Mouse (Mus musculus): ENCODE measurements around the gene Kif26b.

The Kif26b gene

DNA sequence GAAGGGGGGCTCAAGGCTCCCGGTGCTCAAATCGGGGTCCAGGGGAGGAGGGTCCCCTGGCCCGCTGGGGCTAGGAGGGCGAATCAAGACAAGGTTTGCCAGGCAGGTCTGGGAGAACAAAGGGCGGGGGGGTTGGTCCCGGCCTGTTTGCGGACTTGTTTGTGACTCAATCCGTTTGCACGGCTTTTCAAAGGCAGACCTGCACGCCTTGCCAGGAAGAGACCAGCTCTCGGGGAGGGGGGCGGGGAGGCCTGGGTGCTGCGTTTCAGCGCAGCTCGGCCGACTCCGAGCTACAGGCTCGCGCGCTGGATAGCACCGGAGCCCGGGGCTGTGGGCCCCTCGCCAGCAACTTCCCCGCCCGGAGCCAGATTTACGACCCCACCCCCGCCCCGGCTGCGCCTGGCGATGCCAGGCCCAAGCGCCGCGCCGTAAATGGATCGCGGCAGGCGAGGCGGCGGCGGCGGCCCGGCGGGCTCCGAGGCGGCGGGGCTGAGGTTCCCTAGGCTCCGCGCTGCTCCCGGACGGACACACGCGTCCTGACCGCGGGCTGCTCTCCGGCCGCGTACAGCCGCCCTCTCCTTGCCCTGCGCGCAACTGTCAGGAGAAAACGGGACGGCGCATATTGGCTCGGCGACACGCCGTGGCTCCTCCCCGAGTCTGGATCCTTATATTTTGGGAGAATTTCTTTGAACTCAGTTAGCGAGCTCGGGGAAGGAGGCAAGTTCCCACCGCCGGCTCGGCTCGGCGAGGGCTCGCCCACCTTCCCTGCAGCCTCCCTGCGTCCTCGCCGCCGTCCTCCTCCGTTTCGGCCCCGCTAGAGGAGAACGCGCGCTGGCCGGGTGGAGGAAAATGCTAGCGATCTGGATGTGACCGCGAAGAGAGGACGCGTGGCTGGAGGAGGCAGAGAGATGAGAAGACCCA, at the start of gene Kif26b:
Kif26b (plus strand) TSS at position 695 of the 921 bp plus-strand sequence.
- under 1% methylated on average over 92 of the region's 92 CpGs for WGBS

DNA sequence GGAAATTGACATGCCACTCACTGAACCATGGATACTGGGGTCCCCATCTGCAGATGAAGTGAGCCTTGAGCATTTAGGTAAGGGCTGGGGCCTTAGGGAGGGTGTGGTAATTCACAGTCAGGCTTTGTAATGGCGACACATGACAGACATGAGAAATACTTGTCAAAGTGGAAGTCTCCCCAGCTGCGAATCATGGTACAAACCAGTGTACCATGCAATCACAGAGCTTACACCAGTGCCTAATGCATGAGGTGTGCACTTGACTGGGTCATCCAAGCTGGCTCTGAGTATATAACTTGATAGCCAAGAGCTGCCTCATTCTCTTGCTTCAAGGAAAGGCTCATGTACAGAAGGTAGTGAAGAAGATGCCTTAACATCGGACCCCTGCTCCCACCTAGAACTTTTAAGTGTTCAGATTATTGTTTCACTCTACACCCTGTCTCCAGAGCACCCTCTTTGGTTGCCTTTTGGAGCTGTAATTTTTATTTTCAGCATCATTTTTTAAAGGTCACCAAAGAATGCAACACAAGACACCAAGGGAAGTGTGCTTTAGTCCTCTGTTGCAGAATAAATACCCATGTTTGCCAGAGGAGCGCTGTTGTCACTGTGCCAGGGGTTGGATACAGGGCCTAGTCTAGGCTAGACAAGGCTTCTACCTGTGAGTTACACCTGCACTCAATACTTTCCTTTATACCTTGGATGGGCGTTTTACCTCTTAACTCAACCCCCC, 43.6 kb upstream of the Kif26b start:
- WGBS: 92% methylated on average over 5 of the region's 5 CpGs

GRCm38 (mm10) chr1:178485868-178486220, 43.1 kb upstream of the Kif26b start:
- WGBS: 64% methylated on average over 5 of the region's 5 CpGs

- WGBS: 41% methylated on average over 5 of the region's 5 CpGs
Measured at GRCm38 (mm10) chr1:178486828-178487227, 42.1 kb upstream of the Kif26b start.

DNA sequence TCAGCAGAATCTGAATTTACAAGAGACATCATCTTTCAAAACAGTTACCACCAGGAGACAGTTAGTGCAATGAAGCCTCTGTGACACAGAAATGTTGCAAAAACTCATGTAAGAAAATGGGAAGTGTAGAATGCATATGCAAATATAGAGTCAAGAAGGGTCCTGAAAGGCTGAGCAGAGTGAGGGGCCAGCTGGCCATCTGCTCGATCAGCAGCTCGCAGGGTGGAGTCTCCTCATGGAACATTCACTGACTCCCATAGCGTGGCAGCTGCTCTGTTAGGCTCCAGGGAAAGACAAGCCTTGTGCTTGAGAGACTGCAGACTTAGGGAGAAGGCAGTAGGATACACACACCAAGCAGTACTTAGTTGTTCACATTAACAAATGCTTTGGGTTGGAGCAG, 39.8 kb upstream of the Kif26b start:
- 44% methylated on average over 3 of the region's 3 CpGs for WGBS

DNA sequence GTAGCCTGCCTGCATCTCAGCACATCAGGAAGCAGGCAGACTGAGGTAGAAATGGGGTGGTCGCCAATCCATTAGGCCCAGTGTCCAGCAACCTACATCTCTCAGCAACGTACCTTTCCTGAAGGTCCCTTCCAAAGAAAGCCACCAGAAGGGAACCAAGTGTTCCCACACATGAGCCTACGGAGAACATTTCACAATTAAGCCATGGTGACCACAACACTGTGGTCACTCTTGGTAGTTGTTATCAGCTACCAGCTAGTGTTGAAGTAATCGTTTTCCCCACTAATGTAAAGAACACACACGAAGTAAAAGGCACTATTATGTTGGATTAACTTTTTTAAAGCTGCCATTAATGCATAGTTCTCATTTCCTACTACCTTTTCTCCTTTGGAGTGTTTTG, 37.2 kb upstream of the Kif26b start:
- 88% methylated on average over 5 of the region's 5 CpGs for WGBS

- WGBS: 67% methylated on average over 2 of the region's 2 CpGs
Measured at GRCm38 (mm10) chr1:178492493-178492892, 36.4 kb upstream of the Kif26b start.

DNA sequence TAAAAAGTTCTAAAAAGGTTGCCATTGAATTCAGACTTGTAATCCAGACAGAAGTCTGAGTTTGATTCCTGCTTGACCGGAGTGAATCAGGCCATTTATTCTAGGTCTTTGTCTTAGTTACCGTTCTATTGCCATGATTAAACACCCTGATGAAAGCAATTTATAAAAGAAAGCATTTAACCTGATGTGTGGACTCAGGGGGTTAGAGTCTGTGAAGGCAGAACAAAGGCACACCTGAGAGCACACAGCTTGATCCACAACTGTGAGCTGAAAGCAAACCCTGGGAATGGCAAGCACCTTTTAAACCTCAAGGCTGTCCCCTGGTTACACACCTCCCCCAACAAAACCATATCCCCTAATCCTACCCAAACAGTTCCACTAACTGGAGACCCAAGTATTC, 32.7 kb upstream of the Kif26b start:
- 75% methylated on average over 2 of the region's 2 CpGs for WGBS

DNA sequence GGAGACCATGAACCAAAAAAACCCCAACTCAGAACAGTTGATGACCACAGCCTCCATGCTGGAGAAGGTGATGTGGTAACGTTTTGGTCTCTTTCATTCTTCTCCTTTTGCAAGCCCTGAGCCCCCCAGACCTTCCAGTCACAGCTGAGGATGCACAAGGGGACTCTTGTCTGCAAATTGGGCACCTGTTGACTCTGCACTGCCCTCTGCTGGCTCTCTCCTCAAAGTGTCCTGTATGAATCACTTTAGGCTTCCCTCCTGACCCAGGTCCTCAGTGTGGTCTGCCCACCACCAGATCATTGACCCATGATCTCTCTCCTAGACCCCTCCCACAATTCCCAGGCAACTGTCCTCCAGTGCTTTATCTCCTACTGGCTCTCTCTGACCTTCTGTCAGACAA, 32.1 kb upstream of the Kif26b start:
- WGBS: 50% methylated on average over 1 of the region's 1 CpGs

DNA sequence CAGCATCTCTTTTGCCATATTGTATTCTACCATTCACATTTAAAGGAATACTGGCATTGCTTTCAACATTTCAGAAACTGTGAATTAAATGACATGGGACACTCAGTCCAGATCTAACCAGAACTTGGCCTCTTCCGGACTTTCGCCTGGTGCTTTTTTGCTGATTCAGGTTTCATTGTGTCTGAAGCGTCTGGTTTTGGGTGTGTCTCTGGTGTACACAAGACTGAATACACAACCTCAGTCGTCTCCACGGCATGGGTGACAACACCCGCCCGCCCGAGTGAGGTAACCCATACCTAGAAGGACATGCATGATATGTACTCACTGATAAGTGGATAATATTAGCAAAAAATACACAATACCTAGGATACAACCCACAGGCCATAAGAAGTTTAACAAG, 22.0 kb upstream of the Kif26b start:
- 94% methylated on average over 8 of the region's 8 CpGs for WGBS

DNA sequence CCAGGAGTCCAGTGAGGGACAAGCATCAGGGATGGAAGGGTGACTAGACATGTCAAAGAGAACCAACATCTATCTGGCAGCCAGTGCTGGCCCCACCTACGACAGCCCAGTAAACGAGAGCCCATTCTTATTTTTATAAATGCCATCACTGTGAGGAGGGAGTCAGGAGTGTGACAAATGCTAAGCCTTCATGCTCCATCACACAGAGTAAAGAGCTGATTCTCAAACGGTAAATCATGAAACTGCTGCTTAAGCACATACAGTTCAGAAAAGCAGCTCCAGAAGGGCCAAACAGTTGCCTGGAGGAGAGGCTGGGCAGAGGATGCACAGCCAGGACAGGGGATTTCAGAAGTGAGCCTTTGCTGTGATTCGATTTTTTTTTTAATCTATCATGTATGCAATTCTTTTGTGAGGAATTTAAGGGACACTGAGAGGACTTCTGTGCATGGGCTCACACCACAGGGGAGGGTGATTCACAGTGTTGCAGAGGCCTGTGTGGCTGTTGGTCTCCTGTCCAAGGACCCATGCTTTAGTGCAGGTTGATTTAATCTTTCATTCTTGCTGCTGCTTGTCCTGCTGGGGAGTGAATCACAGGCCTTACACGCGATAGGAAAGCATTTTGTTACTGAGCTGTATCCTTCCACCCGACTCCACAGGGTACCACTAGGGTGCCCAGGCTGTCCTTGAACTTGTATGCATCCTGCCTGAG, 16.4 kb upstream of the Kif26b start:
- WGBS: 62% methylated on average over 7 of the region's 7 CpGs

DNA sequence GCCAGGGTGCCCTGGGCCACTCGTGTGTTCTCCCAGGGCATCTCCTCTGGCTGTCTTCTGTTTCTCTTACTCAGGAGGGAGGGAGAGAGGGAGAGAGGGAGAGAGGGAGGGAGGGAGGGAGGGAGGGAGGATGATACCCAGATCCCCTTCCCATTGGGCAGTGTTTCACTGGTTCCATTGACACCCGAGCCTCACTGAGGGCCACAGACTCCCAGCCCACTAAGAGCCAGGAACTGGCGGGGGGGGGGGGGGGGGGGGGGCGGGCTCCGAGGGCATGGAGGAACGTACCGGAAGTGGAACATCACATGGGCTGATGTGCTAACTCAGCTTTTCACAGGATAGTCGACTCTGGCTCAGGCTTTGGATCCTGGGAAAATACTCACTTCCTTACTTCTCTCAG, 15.0 kb upstream of the Kif26b start:
- WGBS: 35% methylated on average over 7 of the region's 8 CpGs

- 87% methylated on average over 2 of the region's 2 CpGs for WGBS
Measured at GRCm38 (mm10) chr1:178515839-178516238, 13.1 kb upstream of the Kif26b start.

- WGBS: 36% methylated on average over 5 of the region's 5 CpGs
Measured at GRCm38 (mm10) chr1:178522389-178522788, 6.5 kb upstream of the Kif26b start.

DNA sequence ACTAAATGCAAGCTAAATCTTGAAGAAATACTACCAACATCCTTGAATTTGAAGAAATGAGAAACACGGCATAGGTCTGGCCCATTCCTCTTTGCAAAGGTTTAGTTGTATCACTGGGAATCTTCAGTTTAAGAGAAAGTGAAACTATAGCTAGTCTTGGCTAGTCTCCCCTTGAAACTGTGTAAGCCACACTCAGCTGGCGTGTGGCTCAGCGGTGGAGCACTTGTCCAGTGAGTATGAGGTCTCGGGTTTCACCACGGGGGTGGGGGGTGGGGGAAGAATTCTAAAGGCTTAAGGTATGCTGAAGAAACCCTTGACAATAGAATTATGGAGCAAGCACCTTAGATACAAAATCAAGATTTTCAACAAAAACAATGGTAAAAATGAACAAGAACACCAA, 5.8 kb upstream of the Kif26b start:
- 73% methylated on average over 5 of the region's 5 CpGs for WGBS

DNA sequence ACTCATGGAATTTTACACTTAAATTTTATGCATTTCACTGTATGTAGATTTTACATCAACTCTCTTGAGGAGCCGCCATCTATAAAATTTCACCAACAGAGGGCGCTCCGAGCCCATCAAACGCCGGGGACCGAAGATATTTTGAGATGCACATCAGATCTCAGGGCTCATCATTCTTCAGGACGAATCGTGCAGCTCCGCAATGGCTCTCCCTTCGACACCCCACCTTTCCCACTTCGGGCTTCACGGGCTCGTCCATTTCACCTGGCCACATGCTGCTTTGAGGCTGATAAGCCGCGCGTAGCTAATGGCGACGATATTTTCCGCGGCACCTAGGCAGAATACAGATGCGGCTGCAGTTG, 1.8 kb upstream of the Kif26b start:
- under 1% methylated on average over 21 of the region's 21 CpGs for WGBS

GRCm38 (mm10) chr1:178527547-178528361, 1.2 kb upstream of the Kif26b start:
- under 1% methylated on average over 59 of the region's 59 CpGs for WGBS

- 1% methylated on average over 38 of the region's 38 CpGs for WGBS
Measured at GRCm38 (mm10) chr1:178529512-178530300, 781 bp downstream of the Kif26b start.

DNA sequence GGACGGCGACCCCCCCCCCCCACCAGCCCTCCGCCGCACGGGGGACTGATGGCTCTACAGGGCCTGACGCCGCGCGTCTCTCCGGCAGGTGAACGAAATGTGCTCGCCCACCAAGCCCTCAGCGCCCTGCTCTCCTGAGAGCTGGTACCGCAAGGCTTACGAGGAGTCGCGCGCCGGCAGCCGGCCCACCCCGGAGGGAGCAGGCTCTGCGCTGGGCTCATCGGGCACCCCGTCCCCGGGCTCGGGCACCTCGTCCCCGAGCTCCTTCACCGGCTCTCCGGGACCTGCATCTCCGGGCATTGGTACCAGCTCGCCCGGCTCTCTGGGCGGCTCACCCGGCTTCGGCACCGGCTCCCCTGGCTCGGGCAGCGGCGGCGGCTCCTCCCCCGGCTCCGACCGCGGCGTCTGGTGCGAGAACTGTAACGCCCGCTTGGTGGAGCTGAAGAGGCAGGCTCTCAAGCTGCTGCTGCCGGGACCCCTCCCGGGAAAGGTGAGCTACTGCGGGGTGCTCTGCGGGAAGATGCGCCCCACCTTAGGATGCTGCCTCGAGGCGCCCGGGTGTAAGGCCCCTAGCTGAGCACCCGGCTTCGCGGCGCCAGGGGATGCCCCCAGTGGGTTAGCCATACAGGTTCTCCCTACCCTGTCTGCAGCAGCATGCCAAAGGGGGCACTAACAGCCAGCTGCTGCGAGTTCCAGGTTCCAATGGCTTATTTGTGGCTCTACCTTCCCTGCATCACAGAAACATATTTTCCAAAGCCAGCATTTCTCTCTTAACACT, 1.6 kb downstream of the Kif26b start:
- under 1% methylated on average over 62 of the region's 62 CpGs for WGBS

- 56% methylated on average over 10 of the region's 10 CpGs for WGBS
Measured at GRCm38 (mm10) chr1:178540247-178540646, 11.3 kb downstream of the Kif26b start.

Measured in cerebral cortex, adult 2 months (tissue).